Mouse (Mus musculus) CD8-positive naive resting alpha-beta T cell, adult 57 days (primary cell): ENCODE data around the gene Il6st. TPM values are rescaled to one million over a fixed set of nuclear protein-coding genes. Genes with fewer than 3 reads are reported as not detected.

ENCODE experiments used
- total RNA-seq: library from RNA; stranded (reverse); gene quantifications from one replicate; pipeline ENCODE4 v1.2.4, GENCODE M21; 2023

Il6st gene
- total RNA-seq, result 285 TPM

DNA sequence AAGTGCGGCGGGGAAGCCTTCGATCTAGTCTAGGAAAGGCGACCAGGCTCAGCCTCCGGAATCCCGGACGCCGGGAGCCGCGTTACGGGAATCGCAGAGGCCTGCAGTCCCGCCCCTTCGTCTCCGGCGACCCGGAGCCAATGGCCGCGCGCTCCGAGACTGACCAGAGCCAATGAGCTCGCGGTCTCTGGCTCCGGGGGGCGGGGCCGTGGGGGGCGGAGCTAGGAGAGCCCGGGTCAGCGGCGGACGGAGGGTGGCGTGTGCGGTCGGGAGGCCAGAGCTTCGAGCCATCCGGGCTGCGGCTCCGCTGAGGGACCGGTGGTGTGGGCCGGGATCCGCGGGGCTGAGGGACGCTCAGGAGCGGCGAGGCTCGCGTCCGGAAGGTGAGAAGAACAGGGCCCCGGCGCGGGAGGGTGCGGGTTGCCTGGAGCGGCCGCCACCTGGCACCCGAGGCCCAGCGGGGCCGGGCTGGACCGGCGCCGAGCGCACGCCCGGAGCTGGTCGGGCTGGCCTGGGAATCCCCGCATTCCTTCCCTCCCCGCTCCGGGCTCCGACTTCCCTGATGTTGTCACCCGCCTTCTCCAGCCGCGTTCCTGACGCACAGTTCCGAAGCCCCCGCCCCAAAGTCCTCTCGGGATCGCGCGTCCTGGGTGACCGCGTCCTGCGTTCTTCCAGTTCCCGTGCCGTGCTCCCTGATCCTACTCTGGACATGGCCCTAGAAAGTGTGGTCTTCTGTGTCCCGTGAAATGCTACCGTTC is at the start of gene Il6st:
TSS of gene Il6st (plus strand) at position 203 of the 758 bp plus-strand sequence.

Other genes with a start within 250 kb of the Il6st start
- 1.8 TPM for gene Ankrd55, start 175.6 kb upstream of the Il6st start, total RNA-seq
- gene Il31ra, start 130.3 kb downstream of the Il6st start, total RNA-seq, result not detected
- not detected for gene Ddx4, start 188.4 kb downstream of the Il6st start, total RNA-seq
- 38.3 TPM for gene Slc38a9, start 196.7 kb downstream of the Il6st start, total RNA-seq